Mouse (Mus musculus) megakaryocyte progenitor cell, adult 5-6 weeks (primary cell): Measurements from ENCODE around the gene Pnpla2. TPM values are rescaled to one million over a fixed set of nuclear protein-coding genes. Genes with fewer than 3 reads are reported as not detected.

ENCODE experiments used
- ATAC-seq: replicated peaks from 2 replicates; pipeline ENCODE4 v1.8.0; 2016; ENCODE audit warnings: mild to moderate bottlenecking, moderate TSS enrichment, inconsistent platforms; ENCODE audit not compliant: poor library complexity
- total RNA-seq, 2 experiments: library from RNA; stranded (forward) in 1 of 2; stranded (reverse) in 1 of 2; fragments of 157-497, 149-512 nt in 1 of 2; fragments of 200-1000 nt in 1 of 2; gene quantifications; 2 replicates each; pipeline versions ENCODE4 v1.2.3 to v1.2.4; 2015 to 2017

The Pnpla2 gene
- total RNA-seq, 2 experiments from 2014 or later = 15.6 to 44.5 TPM

DNA sequence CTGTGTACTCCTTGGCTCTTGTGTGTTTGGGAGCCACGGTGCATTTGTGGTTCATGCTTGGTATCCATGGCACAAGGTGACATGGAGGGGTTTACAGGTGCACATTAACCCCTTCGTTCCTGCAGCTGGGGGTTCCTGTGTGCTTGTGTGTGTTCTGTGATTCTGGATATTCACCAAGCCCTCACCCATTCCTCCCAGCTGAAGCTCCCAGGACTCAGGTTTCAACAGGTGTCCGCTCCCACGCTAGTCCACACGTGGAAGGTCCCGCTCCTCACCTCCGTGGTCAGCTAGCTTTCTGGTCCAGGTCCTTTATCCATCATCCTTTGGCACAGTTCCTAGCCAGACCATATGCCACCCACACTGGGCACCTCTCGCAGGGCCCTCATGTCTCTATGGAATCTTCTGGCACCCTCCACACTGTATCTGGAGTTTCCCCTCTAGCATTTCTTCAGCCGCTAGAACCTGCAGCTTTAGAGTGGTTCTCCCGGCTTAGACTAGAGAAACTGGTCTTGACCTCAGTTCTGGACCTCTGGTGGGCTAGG lies 11.7 kb downstream of the Pnpla2 start:
- no peak for ATAC-seq

- ATAC-seq = peak; percentile 56
Measured at GRCm38 (mm10) chr7:141467230-141468030, 12.4 kb downstream of the Pnpla2 start, which contains the start of gene Cd151. Gene Cd151, plus strand, starts transcription at chr7:141467392.

DNA sequence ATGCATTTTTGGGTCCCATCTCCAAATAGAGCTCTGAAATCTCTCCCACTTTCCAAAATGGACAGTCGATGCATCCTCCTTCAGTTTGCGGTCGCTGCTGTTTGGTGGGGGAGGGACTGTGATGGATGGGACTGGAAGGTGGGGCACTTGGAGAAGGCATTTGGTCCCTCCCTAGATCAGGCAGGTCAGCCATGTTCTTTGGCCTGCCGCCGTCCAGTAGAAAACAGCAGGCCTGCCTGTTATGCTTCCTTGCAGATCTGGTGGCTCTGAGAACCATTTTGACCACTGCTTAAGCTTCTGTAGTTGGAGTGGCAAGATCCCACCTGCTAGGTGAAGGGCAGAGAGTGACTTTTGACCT lies 13.1 kb downstream of the Pnpla2 start:
- no peak for ATAC-seq

DNA sequence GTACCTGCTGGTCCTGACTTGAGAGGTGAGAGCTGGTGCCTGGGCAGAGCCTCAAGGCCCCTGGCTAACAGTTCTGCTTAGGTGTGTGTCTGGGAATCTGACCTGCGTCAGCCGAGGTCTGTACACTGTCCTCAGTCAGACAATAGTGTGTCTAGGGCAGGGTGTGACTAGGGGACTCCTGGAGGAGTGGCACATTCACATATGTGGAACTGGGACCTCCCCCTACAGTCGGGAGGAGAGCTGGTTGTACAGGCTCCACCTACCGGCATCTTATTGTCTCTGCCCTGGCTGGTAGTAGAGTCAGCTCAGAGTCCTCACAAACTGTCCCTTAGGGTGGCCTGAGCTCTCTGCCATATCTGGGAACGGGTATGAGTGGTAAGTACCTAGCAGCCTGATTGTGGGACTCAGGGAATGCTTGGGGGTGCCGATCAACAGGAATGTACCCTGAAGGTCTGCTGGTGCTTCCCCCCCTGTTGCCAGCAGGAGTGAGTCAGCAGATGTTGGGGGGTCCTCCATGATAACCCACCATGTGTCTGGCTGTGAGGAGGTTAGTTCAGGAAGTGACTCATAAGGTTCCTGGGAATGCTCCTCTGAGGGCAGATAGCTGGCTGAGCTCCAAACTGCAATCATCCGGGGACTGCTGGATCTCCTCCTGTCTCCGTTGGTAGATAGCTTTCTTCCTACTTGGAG lies 13.7 kb downstream of the Pnpla2 start:
- ATAC-seq = peak; percentile 73

GRCm38 (mm10) chr7:141469352-141469751 lies 14.4 kb downstream of the Pnpla2 start:
- no peak for ATAC-seq

DNA sequence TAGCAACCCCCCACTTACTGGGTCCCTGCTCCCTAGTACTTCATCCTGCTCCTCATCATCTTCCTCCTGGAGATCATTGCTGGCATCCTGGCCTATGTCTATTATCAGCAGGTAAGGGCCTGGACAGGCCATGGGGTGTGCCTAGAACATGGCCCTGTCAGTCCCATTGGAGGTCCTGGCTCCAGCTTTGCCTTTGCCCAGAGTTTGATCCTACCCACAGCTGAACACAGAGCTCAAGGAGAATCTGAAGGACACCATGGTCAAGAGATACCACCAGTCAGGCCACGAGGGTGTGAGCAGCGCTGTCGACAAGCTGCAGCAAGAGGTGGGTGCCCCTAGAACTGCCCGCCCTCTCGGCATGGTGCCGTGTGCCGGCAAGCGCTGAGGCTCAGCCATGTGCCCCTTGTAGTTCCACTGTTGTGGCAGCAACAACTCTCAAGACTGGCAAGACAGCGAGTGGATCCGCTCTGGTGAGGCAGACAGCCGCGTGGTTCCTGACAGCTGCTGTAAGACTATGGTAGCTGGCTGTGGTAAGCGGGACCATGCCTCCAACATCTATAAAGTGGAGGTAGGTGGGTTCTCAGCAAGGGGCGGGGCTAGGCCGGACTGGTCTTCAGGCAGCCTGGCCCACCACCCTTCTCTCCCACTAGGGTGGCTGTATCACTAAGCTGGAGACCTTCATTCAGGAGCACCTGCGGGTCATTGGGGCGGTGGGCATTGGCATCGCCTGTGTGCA lies 15.1 kb downstream of the Pnpla2 start:
- no peak for ATAC-seq

DNA sequence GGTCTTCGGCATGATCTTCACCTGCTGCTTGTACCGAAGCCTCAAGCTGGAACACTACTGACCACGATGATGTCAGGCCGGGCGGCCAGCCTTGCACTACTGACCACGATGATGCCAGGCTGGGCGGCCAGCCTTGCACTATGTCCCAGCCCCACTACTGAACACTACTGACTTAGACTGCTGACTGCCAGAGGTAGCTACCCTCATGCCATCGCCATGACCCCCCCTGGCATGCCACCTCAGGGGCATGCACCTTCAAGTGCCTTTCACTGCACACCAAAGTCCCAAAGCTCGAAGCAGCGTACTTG lies 15.6 kb downstream of the Pnpla2 start:
- ATAC-seq = no peak

DNA sequence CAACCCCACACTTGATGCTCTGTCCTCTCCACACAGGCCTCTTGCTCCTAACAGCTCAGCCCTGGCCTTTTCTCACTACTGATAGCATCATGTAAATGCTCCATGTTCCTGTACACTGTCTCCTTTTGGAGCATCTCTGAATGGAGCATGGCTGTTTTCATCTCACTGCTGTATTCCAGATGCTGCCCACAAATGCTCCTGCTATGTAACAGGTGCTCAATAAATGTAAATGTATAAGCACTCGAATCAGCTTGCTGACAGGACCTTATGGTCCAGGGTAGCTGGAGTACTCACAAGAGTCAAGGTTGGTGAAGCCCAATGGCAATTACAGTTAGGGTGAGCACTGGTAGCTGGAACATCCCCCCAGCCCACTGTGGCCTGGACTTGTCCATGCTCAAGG lies 16.2 kb downstream of the Pnpla2 start:
- no peak for ATAC-seq

DNA sequence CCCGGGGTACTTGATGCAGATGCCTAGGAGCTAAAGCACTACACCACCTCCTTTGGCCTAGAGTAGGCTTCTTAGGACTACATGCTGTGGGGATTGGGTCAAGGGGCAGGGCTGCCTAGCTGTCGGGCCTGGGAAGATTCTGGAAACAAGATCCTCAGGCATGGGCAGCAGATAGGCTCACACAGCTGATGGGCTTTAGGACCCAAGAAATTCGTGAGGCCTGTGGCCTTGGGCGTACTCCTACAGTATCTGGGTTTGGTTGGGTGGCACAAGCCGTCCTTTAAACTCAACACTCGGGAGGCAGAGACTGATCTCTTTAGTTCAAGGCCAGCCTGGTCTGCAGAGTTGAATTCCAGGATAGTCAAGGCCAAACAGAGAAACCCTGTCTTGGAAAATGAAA lies 17.2 kb downstream of the Pnpla2 start:
- ATAC-seq = no peak

DNA sequence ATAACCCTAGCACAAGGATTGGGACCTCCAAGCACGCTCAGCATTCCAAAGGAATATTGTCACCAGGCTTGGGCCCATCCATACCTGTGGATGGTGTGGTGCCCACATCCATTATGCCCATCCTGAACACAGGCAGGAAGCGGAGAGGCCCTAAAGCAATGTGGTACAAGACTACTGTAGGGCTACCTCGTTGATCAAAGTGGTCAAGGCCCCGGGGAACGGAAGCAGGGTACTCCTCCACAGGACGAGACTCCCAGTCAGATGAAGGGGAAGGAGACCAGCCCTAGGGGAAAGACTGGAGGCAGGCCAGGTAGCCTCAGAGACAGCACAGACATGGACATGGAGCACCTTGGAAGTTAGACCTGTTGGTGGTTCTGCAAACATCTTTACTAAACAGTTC lies 17.8 kb downstream of the Pnpla2 start:
- no peak for ATAC-seq

GRCm38 (mm10) chr7:141474160-141474559 lies 19.2 kb downstream of the Pnpla2 start:
- ATAC-seq = no peak

DNA sequence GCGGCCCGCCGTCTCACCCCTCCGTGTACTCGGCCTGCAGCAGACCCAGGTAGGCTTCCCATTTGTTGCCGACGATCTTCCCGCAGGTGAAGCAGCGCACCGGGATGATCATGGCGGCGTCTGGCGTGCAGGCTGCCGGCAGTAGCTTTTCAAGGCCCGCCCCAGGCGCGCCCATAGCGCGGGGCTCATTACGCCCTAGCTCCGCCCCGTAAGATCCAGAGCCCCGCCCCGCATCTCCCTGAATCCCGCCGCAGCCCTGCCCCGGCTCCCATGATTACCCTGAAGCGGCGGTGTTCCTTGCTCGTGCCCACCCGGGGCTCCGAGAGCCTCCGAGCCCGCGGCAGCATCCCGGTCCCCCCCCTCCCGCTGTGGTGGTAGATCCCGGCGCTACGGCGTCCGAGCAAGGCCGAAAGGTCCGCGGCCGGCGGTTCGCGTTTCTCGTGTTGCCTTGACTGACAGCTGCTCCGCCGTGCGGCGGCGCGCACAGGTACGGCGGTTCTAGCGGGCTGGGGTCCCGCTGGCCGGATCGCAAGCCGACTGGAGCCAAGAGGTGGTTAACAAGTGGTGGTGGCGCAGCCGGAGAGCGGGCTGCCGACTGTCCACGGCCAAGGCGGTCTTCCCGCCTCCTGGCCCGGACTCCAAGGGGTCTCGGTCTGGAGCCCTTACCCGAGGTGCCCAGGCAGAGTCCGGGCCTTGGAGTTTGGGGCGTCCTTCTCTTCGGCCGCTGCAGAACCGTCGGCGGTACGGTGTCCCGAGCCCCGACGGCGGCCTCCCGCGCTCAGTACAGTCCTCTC lies 20.2 kb downstream of the Pnpla2 start, which contains the start of the genes Polr2l and Tspan4:
Gene Polr2l, minus strand, starts transcription at position 122 of the 794 bp plus-strand sequence.
Gene Tspan4, plus strand, starts transcription at position 230 of the 794 bp plus-strand sequence.
- ATAC-seq = peak; percentile 63

GRCm38 (mm10) chr7:141475805-141476158 lies 20.8 kb downstream of the Pnpla2 start:
- ATAC-seq = no peak

GRCm38 (mm10) chr7:141476226-141476980 lies 21.4 kb downstream of the Pnpla2 start:
- ATAC-seq = peak; percentile 29

DNA sequence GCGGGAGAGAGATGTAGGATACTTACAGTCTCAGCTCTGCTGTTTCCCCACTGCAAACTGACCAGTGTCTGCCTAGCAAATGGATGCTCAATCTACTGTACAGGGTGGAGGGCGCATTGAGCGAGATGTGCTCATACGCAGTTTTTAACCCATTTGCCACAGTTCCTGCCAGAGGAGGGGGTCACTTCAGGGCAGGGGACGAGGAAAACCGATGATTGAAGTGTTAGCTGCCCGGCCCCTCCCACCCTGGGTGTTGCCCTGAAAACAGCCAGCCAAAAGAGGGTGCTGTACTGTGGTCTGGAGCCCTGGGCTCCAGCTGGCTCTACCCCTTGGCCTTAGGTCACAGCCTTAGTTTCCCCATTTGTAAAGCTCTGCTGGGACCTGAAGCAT lies 22.0 kb downstream of the Pnpla2 start:
- peak; percentile 9; the same call in 1 of the 2 replicates for ATAC-seq

DNA sequence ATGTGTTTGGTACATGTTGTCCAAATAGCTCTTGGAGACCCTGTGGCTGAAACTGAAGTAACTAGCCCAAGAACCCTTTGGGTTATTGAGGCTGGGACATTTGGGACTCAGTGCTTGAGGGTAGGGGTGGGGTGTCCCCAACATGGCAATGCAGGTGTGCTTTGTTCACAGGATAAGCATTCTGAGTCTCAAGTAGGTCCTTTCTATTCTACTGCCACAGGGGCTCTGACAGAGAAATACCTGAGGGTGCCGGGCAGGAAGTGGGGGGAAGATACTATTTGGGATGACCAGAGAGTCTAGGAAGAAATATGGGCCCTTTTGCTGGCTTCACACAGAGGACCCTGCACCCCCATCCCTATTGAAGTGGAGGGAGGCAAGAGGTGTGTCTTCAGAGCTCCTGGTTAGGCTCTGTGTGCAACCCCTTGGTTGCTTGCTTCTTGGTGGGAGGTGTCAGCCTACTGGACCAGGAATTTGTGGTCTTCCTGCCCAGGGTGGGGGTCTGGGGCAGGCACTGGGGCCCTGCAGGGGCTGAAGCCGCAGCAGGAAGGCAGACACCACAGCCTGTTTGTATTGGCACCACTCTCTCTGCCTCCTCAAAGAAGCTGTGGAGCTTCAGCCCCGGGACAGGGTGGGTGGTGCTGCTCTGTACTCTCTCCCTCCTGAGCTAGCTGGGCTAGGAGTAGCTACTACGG lies 22.7 kb downstream of the Pnpla2 start:
- no peak for ATAC-seq

GRCm38 (mm10) chr7:141478270-141478748 lies 23.3 kb downstream of the Pnpla2 start:
- no peak for ATAC-seq

- peak; percentile 75 for ATAC-seq
Measured at GRCm38 (mm10) chr7:141480842-141481497, 26.0 kb downstream of the Pnpla2 start.
